Mouse (Mus musculus) neural tube, embryonic 14.5 days (tissue): ENCODE measurements around the gene Mms19. TPM values are rescaled to one million over a fixed set of nuclear protein-coding genes. Genes with fewer than 3 reads are reported as not detected.

Experiments
- ATAC-seq: fragments of 200-750 bp; cut with Nextera tagmentation; 2 replicates; pipeline ENCODE4 v1.8.0; 2017; ENCODE audit warnings: low read depth, mild to moderate bottlenecking, moderate TSS enrichment, moderate library complexity
- H3K27ac ChIP-seq: fragments of 300-500 bp; sonication (generic); 2 replicates; pipeline ENCODE4 v1.5.1; 2014; ENCODE audit warnings: low read depth, mild to moderate bottlenecking, control low read depth, low read length, moderate library complexity, mixed read lengths
- H3K27me3 ChIP-seq: fragments of 300-500 bp; sonication (generic); 2 replicates; pipeline ENCODE4 v1.6.1; 2014; ENCODE audit warnings: low read length; ENCODE audit not compliant: control insufficient read depth, insufficient read depth
- H3K36me3 ChIP-seq: fragments of 300-500 bp; sonication (generic); 2 replicates; pipeline ENCODE4 v1.6.1; 2014; ENCODE audit warnings: low read length, mixed read lengths; ENCODE audit not compliant: control insufficient read depth, insufficient read depth
- H3K4me1 ChIP-seq: fragments of 300-500 bp; sonication (generic); 2 replicates; pipeline ENCODE4 v1.6.1; 2014; ENCODE audit warnings: low read length; ENCODE audit not compliant: control insufficient read depth, insufficient read depth
- H3K4me2 ChIP-seq: fragments of 300-500 bp; sonication (generic); 2 replicates; pipeline ENCODE4 v1.6.1; 2014; ENCODE audit warnings: mild to moderate bottlenecking, low read depth, low read length, control low read depth
- H3K4me3 ChIP-seq: fragments of 300-500 bp; sonication (generic); 2 replicates; pipeline ENCODE4 v1.5.1; 2014; ENCODE audit warnings: low read depth, low read length, control low read depth, mixed read lengths
- H3K9ac ChIP-seq: fragments of 300-500 bp; sonication (generic); replicated peaks from 2 replicates; pipeline ENCODE4 v1.6.1; 2014; ENCODE audit warnings: low read depth, mild to moderate bottlenecking, control low read depth, low read length, mixed read lengths
- H3K9me3 ChIP-seq: fragments of 300-500 bp; sonication (generic); 2 replicates; pipeline ENCODE4 v1.6.1; 2016; ENCODE audit warnings: low read length; ENCODE audit not compliant: control insufficient read depth
- WGBS: fragments of 180-500 bp; shearing (Covaris S2); extraction: QIAGEN DNeasy Blood & Tissue Kit; methylation state at CpG from one replicate; pipeline ENCODE4 v1.1.7; 2014; 5-methylcytosine and 5-hydroxymethylcytosine counted together
- polyA plus RNA-seq: library from polyadenylated mRNA; unstranded; fragments of >200 nt; fragmentation: Nextera tagmentation; extraction: Ambion mirVana; gene quantifications from 2 replicates; pipeline ENCODE4 v1.2.1, GENCODE M21; 2014

Mms19 gene
- polyA plus RNA-seq, 1 experiment from 2014 or later: 33.7 TPM

- Histone ChIP-seq H3K9ac (no peak overlapping the region), H3K27me3 (no peaks in the 10 kb centered on the region), H3K4me3 (no peak overlapping the region), H3K4me2 (no peak overlapping the region), H3K36me3 (no peaks in the 10 kb centered on the region), H3K27ac (no peak overlapping the region), H3K9me3 (no peaks in the 10 kb centered on the region), H3K4me1 (0 out of 2 replicates have a peak, but pooled peaks cover 2% of the 10 kb centered on the region)
- ATAC-seq: no peak
- 89% methylated on average over 6 of the region's 6 CpGs for WGBS
These were observed 34.0 kb upstream of the Mms19 start for GRCm38 (mm10) chr19:42015001-42015400.

- Histone ChIP-seq H3K4me2 (no peak overlapping the region), H3K27me3 (no peaks in the 10 kb centered on the region), H3K36me3 (no peaks in the 10 kb centered on the region), H3K4me3 (no peak overlapping the region), H3K9me3 (no peaks in the 10 kb centered on the region), H3K4me1 (0 out of 2 replicates have a peak, but pooled peaks cover 2% of the 10 kb centered on the region), H3K27ac (no peak overlapping the region), H3K9ac (no peak overlapping the region)
- no peak for ATAC-seq
- WGBS: 89% methylated on average over 3 of the region's 3 CpGs
These were observed 33.4 kb upstream of the Mms19 start for GRCm38 (mm10) chr19:42014231-42014825.

GRCm38 (mm10) chr19:42011123-42011522 lies 30.2 kb upstream of the Mms19 start:
- H3K4me3 ChIP-seq: no peak overlapping the region
- H3K4me1 ChIP-seq: no peaks in the 10 kb centered on the region
- H3K4me2 ChIP-seq: no peak overlapping the region
- ATAC-seq: no peak
- H3K9ac ChIP-seq: no peak overlapping the region
- H3K9me3 ChIP-seq: no peaks in the 10 kb centered on the region
- H3K36me3 ChIP-seq: no peaks in the 10 kb centered on the region
- 83% methylated on average over 7 of the region's 7 CpGs for WGBS
- no peak overlapping the region for H3K27ac ChIP-seq
- no peaks in the 10 kb centered on the region for H3K27me3 ChIP-seq

GRCm38 (mm10) chr19:42010436-42010835 lies 29.5 kb upstream of the Mms19 start:
- no peaks in the 10 kb centered on the region for H3K27me3 ChIP-seq
- H3K4me3 ChIP-seq: no peak overlapping the region
- no peaks in the 10 kb centered on the region for H3K9me3 ChIP-seq
- no peak overlapping the region for H3K27ac ChIP-seq
- 59% methylated on average over 4 of the region's 4 CpGs for WGBS
- ATAC-seq: no peak
- no peak overlapping the region for H3K4me2 ChIP-seq
- no peaks in the 10 kb centered on the region for H3K4me1 ChIP-seq
- no peaks in the 10 kb centered on the region for H3K36me3 ChIP-seq
- H3K9ac ChIP-seq: no peak overlapping the region

- no peak overlapping the region for H3K4me2 ChIP-seq
- no peak overlapping the region for H3K4me3 ChIP-seq
- no peak overlapping the region for H3K9ac ChIP-seq
- 58% methylated on average over 7 of the region's 7 CpGs for WGBS
- no peaks in the 10 kb centered on the region for H3K36me3 ChIP-seq
- no peak overlapping the region for H3K27ac ChIP-seq
- no peaks in the 10 kb centered on the region for H3K9me3 ChIP-seq
- H3K27me3 ChIP-seq: no peaks in the 10 kb centered on the region
- H3K4me1 ChIP-seq: no peaks in the 10 kb centered on the region
- ATAC-seq: no peak
These were observed 28.1 kb upstream of the Mms19 start for GRCm38 (mm10) chr19:42009067-42009466.

- no peak overlapping the region for H3K4me3 ChIP-seq
- no peak for ATAC-seq
- H3K9ac ChIP-seq: no peak overlapping the region
- no peak overlapping the region for H3K27ac ChIP-seq
- 56% methylated on average over 3 of the region's 3 CpGs for WGBS
- no peak overlapping the region for H3K4me2 ChIP-seq
- H3K4me1 ChIP-seq: no peaks in the 10 kb centered on the region
- H3K9me3 ChIP-seq: no peaks in the 10 kb centered on the region
- H3K36me3 ChIP-seq: no peaks in the 10 kb centered on the region
- H3K27me3 ChIP-seq: no peaks in the 10 kb centered on the region
These were observed 27.6 kb upstream of the Mms19 start for GRCm38 (mm10) chr19:42008586-42008985.

GRCm38 (mm10) chr19:42006568-42006967 lies 25.6 kb upstream of the Mms19 start:
- Histone ChIP-seq H3K9ac (no peak overlapping the region), H3K36me3 (no peaks in the 10 kb centered on the region), H3K4me1 (no peaks in the 10 kb centered on the region), H3K27me3 (no peaks in the 10 kb centered on the region), H3K4me3 (no peak overlapping the region), H3K9me3 (no peaks in the 10 kb centered on the region), H3K4me2 (no peak overlapping the region), H3K27ac (no peak overlapping the region)
- 61% methylated on average over 8 of the region's 8 CpGs for WGBS
- no peak for ATAC-seq

GRCm38 (mm10) chr19:42005616-42006015 lies 24.7 kb upstream of the Mms19 start:
- Histone ChIP-seq H3K9me3 (no peaks in the 10 kb centered on the region), H3K4me2 (no peak overlapping the region), H3K36me3 (no peaks in the 10 kb centered on the region), H3K27ac (no peak overlapping the region), H3K4me3 (no peak overlapping the region), H3K27me3 (no peaks in the 10 kb centered on the region), H3K9ac (no peak overlapping the region), H3K4me1 (no peaks in the 10 kb centered on the region)
- no peak for ATAC-seq
- 86% methylated on average over 3 of the region's 3 CpGs for WGBS

- 87% methylated on average over 6 of the region's 6 CpGs for WGBS
- H3K9me3 ChIP-seq: no peaks in the 10 kb centered on the region
These were observed 23.3 kb upstream of the Mms19 start for GRCm38 (mm10) chr19:42004258-42004657.

More at GRCm38 (mm10) chr19:42004258-42004657, 23.3 kb upstream of the Mms19 start:
- no peaks in the 10 kb centered on the region for H3K4me1 ChIP-seq
- H3K27me3 ChIP-seq: no peaks in the 10 kb centered on the region
- ATAC-seq: no peak
- H3K9ac ChIP-seq: no peak overlapping the region
- H3K4me3 ChIP-seq: no peak overlapping the region
- no peaks in the 10 kb centered on the region for H3K36me3 ChIP-seq
- H3K27ac ChIP-seq: no peak overlapping the region
- no peak overlapping the region for H3K4me2 ChIP-seq
